Mouse (Mus musculus) E14TG2a.4 (cell line): Measurements from ENCODE around the gene Cdh22.

Experiments used
- CTCF ChIP-seq: conservative IDR thresholded peaks from 2 replicates; pipeline ENCODE4 v1.5.1; 2014; ENCODE audit warnings: low read length
- NANOG ChIP-seq: IDR thresholded peaks from 2 replicates; pipeline ENCODE4 v1.6.1; 2014; ENCODE audit warnings: borderline replicate concordance, low read length, mixed read lengths
- POU5F1 ChIP-seq: IDR thresholded peaks from 2 replicates; pipeline ENCODE4 v1.6.1; 2014; ENCODE audit warnings: low read length, borderline replicate concordance

- no peak for TF ChIP-seq CTCF
- no peak for TF ChIP-seq POU5F1
- no peak for TF ChIP-seq NANOG
Measured at GRCm38 (mm10) chr2:165253269-165253668, 18.6 kb upstream of the Cdh22 start.
